Mouse (Mus musculus) C2C12 (cell line): ENCODE data around the gene 1700012B09Rik. TPM values are rescaled to one million over a fixed set of nuclear protein-coding genes. Genes with fewer than 3 reads are reported as not detected.

Source experiments
- H3K27me3 ChIP-seq: one replicate; pipeline ENCODE4 v1.6.1; 2011; ENCODE audit not compliant: control insufficient read depth, insufficient read depth, insufficient read length
- H3K36me3 ChIP-seq: one replicate; pipeline ENCODE4 v1.6.1; 2011; ENCODE audit not compliant: control insufficient read depth, insufficient read depth
- H3K4me3 ChIP-seq: one replicate; pipeline ENCODE4 v1.5.1; 2011; ENCODE audit warnings: mild to moderate bottlenecking, control low read depth; ENCODE audit not compliant: poor library complexity, insufficient read depth, severe bottlenecking
- H3K79me2 ChIP-seq: one replicate; pipeline ENCODE4 v1.6.1; 2011; ENCODE audit not compliant: control insufficient read depth, insufficient read depth
- H3K79me3 ChIP-seq: one replicate; pipeline ENCODE4 v1.6.1; 2011; ENCODE audit warnings: low read depth, control low read depth
- H3ac ChIP-seq: one replicate; pipeline ENCODE3; 2011; ENCODE audit warnings: low read depth; ENCODE audit not compliant: control insufficient read depth, insufficient read length
- CEBPB ChIP-seq: IDR thresholded peaks from one replicate; pipeline ENCODE4 v1.6.1; 2011; ENCODE audit warnings: low read depth, mild to moderate bottlenecking, control low read depth, moderate library complexity
- CTCF ChIP-seq: IDR thresholded peaks from one replicate; pipeline ENCODE4 v1.5.1; 2011; ENCODE audit not compliant: control insufficient read depth, insufficient read depth, insufficient read length
- FOSL1 ChIP-seq: IDR thresholded peaks from one replicate; pipeline ENCODE4 v1.8.0; 2011; ENCODE audit warnings: mild to moderate bottlenecking, low read length; ENCODE audit not compliant: poor library complexity, insufficient read depth, severe bottlenecking
- MAX ChIP-seq: IDR thresholded peaks from one replicate; pipeline ENCODE4 v1.6.1; 2011; ENCODE audit warnings: mild to moderate bottlenecking, control low read depth
- MYOD1 ChIP-seq: IDR thresholded peaks from one replicate; pipeline ENCODE4 v1.6.1; 2011; ENCODE audit warnings: low read depth; ENCODE audit not compliant: control insufficient read depth, insufficient read length
- MYOG ChIP-seq: IDR thresholded peaks from one replicate; pipeline ENCODE4 v1.6.1; 2011; ENCODE audit not compliant: control insufficient read depth, insufficient read length; ENCODE audit errors: extremely low read depth
- USF1 ChIP-seq: IDR thresholded peaks from one replicate; pipeline ENCODE4 v1.6.1; 2011; ENCODE audit warnings: low read depth, mild to moderate bottlenecking, control low read depth, moderate library complexity
- polyA plus RNA-seq: library from polyadenylated mRNA; unstranded; fragments of >200 nt; fragmentation: generic; extraction: Trizol; gene quantifications from one replicate; pipeline ENCODE4 v1.2.1, GENCODE M21; 2012; ENCODE audit warnings: missing spikeins

The 1700012B09Rik gene
- polyA plus RNA-seq, 1 experiment, result 8.7 TPM

DNA sequence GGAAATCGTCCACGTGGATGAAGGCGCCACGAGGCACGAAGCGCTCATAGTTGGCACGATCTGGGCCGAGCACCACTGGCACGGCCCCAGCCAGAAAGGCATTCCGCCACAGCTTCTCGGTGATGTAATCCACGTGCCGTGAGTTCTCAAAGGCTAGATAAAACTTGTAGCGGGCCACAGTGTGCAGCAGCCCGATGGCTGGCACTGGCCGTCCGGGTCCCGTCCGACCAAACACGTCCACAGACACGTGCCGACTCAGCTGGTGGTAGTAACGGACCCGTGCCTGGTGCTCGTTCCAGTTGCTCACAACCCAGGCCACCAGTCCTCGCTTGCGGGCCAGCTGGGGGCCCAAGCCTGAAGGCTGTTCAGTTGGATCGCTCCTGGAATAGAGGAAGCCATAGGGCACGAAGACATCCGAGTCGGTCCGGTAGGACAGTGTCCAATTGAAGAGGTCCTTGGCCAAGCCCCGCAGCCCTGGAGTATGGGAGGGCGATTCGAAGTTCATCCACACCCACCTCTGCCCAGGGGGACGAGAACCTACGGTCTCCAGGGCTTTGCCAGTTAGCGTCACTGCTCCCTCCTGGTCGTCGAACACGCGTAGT is 19.8 kb downstream of the 1700012B09Rik start:
- Histone ChIP-seq H3K27me3 (no peaks in the 10 kb centered on the region), H3K4me3 (no peak overlapping the region), H3K79me2 (no peaks in the 10 kb centered on the region), H3K79me3 (no peaks in the 10 kb centered on the region), H3K36me3 (no peaks in the 10 kb centered on the region), H3ac (peak overlapping the region; percentile 18)
- TF ChIP-seq CEBPB (no peak), CTCF (no peak), USF1 (no peak), MAX (no peak), MYOD1 (no peak), FOSL1 (no peak)

DNA sequence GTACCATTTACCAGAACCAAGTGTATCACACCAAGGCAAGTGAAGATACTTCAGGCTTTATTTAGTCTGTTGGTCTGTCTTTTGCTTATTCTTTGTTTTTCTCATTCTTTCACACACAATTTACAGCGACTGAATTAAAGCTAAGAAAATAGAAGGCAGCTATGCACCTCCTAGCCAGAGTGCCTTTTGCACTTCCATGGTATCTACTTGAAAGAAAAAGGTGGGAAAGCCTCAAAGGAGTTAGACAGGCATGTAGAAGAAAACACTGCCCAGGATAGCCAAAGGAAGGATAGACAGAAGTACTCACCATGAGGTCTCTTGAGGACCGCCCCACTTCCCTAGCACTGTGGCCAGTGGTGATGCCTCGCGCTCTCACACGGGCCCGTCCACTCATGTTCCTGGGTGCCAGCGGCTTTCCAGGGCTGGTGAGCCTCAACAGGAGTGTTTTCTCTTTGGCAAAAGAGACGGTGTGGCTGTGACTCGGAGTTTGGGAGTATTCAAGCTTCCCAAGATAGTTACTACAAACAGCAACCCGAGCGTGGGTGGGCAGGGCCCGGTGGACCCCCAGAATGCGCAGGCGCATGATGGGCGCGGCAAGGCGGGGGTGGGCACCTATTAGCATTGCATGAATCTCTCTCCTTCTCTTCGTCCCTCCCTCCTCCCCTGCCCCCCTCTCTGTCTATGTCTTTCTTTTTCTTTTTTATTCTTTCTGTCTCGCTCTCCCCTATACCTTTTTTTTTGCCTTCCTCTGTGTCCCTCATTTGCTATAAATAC is 30.5 kb downstream of the 1700012B09Rik start, which contains the start of gene Piwil4:
TSS of gene Piwil4 (minus strand) at position 583 of the 774 bp plus-strand sequence.
- Histone ChIP-seq H3K79me2 (no peaks in the 10 kb centered on the region), H3K79me3 (no peaks in the 10 kb centered on the region), H3K27me3 (no peaks in the 10 kb centered on the region), H3K4me3 (no peak within 1 kb of the TSS), H3ac (no peak within 1 kb of the TSS), H3K36me3 (no peaks in the 10 kb centered on the region)
- no peak for TF ChIP-seq CEBPB
- no peak for TF ChIP-seq FOSL1
- no peak for TF ChIP-seq MYOG
- no peak for TF ChIP-seq MYOD1
- TF ChIP-seq CTCF, result no peak
- TF ChIP-seq USF1, result no peak
- no peak for TF ChIP-seq MAX

DNA sequence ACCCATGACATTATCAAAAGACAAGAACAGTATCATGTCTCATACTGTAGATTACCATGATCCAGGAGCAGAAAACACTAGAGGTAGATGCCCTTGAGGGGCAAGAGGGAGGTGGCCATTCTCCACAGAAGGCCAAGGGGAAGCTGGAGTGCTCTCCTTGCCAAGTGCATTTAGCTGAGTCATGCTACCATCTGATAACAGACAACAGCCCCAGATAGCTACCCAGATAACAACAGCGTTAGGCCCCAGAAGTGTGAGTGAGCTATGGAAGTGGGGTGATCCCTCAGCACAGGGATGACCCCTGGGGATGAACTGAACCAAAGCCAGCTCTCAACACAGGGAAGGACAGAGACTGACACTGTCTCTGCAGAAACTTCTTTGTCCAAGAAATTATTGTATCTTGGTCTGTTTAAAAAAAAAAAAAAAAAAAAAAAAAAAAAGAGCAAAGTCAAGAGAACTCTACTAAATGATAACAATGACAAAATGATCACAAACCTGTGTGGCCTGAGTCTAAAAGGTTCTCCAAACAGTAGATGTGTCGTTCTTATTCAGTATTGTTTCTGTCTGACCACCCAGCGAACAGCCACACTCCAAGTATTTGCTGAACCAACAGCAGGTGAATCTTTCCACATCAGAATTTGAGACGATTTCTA is 31.2 kb downstream of the 1700012B09Rik start:
- TF ChIP-seq MAX (no peak), MYOG (no peak), CEBPB (no peak), USF1 (no peak), MYOD1 (no peak), CTCF (no peak), FOSL1 (no peak)

DNA sequence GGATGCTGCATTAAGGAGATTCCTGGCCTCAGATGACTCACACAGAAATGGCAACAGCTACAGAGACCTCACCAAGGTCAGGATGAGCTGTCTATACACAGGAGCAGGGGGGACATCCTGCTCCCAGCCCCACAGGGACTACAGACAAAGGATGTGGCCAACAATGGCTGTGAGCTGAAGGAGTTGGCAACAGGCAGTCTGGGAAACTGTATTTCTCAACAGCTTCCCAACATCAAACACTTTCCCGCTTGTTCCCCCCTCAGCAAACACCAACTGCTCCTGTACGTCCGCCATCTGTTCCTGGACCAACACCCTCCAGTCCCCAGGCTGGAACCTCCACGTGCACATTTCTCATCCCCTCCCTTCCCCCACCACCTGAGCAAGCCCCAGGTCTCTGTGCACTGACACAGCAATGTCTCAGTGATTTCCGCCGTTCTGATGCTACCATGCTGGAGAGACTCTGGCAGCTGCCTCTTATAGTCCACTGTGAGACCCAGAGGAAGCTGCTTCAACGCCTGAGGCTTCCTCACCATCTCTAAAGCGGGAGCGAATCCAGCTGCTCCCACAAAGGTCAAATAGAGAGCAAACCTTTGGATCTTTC is 39.8 kb downstream of the 1700012B09Rik start:
- Histone ChIP-seq H3K27me3 (no peaks in the 10 kb centered on the region), H3ac (no peak overlapping the region), H3K79me2 (no peaks in the 10 kb centered on the region), H3K36me3 (no peaks in the 10 kb centered on the region), H3K79me3 (no peaks in the 10 kb centered on the region), H3K4me3 (no peak overlapping the region)
- TF ChIP-seq CEBPB (no peak), MYOD1 (peak; percentile 2)

More for the DNA sequence above, 31.2 kb downstream of the 1700012B09Rik start:
- Histone ChIP-seq H3K79me2 (no peaks in the 10 kb centered on the region), H3K36me3 (no peaks in the 10 kb centered on the region), H3ac (no peak overlapping the region), H3K27me3 (no peaks in the 10 kb centered on the region), H3K79me3 (no peaks in the 10 kb centered on the region), H3K4me3 (no peak overlapping the region)

DNA sequence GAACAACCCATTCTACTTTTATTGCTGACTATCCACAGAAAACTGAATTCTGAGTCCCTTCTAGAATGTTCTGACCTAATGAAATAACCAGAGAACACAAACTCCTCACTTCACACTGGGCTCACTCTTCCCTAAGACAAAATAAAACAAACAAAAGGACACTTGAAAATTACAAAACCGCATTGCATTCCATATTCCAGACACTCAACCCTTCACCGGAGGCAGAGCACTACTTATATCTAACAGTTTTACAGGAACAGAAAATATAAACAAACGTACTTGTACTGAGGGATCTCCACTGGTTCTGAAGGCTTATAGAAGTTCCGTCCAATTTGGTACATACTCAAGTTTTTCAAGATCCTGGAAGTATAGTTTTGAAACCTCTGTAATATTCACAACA is 42.5 kb downstream of the 1700012B09Rik start:
- H3K36me3 ChIP-seq, result no peaks in the 10 kb centered on the region
- H3K27me3 ChIP-seq, result no peaks in the 10 kb centered on the region
- H3ac ChIP-seq, result no peak overlapping the region
- no peaks in the 10 kb centered on the region for H3K79me3 ChIP-seq
- TF ChIP-seq FOSL1 (no peak), MAX (no peak), MYOG (no peak), MYOD1 (no peak), CTCF (no peak)
- H3K79me2 ChIP-seq, result no peaks in the 10 kb centered on the region
- H3K4me3 ChIP-seq, result no peak overlapping the region
